Mouse (Mus musculus): ENCODE data around the gene Pkp1. TPM values are rescaled to one million over a fixed set of nuclear protein-coding genes. Genes with fewer than 3 reads are reported as not detected.

Pkp1 gene
- total RNA-seq, 2 experiments from 2014 or later, result not detected

DNA sequence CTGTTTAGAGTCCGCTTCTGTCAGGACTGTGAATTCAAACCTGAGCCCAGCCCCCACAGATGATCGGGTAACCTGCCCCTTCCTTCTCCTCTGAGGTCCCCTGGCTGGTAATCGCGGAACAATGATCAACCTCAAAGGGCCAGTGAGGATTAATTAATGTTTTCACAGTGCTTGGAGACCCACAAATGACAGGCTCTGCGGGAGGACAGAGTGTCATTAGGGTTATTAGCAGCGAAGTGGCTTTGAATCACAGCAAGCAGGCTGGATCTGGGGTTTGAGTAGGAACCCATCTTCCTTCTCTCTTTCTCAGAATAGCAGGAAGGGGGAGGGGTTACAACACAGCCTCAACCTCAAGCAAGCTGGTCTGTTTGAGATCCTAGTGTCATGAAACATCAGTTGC is 9.6 kb downstream of the Pkp1 start:
- no peak for DNase-seq (ENCODE audit: low spot score in 2 of 2)

DNA sequence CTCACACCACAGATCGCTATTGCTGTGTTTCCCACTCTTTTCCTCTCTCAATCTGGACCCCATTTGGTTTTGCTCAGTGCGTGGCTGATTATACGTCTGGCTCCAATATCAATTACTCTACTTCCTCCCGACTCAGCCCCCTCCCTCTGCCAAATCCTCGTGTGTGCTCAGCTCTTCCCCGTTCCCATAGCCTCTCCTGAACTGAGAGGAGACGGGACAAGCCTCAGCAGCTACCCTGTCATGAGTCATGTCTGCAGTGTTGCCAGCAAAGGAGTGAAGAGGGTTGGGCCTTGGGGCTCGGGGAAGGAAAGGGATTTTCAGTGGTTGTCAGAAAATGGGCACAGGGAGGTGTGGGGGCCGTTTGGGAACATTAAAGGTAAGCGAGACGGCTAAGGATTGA is 12.3 kb downstream of the Pkp1 start:
- no peak for DNase-seq (ENCODE audit: low spot score in 2 of 2)

- no peak for DNase-seq (ENCODE audit: low spot score in 2 of 2)
Measured at GRCm38 (mm10) chr1:135899991-135900515, 19.0 kb downstream of the Pkp1 start.

DNA sequence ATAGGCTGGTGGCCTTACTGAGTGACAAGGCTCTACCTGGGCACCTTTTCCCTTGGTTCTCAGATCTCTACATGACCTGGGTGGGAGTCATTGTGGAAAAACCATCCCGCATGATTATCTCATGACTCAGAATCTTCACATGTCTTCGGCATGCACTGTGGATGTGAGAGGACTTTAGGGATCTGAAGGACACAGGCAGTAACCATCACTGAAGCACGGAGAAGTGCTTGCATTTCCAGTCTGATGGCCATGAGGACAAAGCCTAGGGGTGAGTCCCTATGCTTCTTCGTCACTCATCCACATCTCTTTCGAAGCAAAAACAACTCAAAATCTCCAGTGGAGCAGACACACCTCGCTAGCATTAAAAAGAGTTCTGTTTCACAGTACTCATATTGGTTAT is 19.7 kb downstream of the Pkp1 start:
- DNase-seq (ENCODE audit: low spot score in 2 of 2), result no peak

- DNase-seq (ENCODE audit: low spot score in 2 of 2), result no peak
Measured at GRCm38 (mm10) chr1:135895367-135895766, 23.6 kb downstream of the Pkp1 start.

GRCm38 (mm10) chr1:135893377-135893776 is 25.6 kb downstream of the Pkp1 start:
- no peak for DNase-seq (ENCODE audit: low spot score in 2 of 2)

DNA sequence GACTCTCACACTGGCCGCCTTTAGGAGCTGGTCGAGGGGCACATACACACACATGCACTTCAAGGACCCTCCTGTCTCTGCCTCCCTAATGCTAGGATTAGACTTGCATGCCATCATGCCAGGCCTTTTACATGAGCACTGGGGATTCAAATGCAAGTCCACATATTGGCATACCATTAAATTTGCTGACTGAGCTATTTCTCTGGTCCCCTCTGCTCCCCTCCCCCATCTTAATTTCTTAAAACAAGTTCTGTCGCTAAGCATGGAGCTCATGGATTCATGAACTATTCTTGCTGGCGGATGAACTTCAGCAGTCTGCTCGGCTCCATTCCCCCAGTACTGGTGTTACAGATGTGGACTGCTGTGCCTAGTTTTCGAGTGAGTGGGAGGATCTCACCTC is 26.2 kb downstream of the Pkp1 start:
- DNase-seq (ENCODE audit: low spot score in 2 of 2), result no peak

DNA sequence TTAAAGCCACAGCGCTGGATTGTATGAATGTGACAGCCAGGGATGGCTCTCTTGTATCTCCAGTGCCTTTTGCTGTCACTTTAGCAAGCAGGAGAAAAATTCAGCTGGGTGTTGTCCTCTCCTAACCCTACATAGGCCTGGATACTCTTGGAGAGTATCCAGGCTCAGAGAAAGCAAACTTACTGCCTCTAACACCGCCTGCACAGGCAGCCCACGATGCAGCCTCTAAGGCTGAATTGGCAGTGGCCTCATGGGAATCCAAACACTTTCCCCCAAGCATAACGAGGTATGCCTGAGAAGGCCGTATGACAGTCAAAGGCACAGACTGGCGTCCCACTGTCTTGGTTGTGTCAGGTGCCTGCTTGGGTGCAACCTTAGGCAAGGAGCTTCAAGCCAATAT is 26.8 kb downstream of the Pkp1 start:
- DNase-seq (ENCODE audit: low spot score in 2 of 2), result no peak

- no peak for DNase-seq (ENCODE audit: low spot score in 2 of 2)
Measured at GRCm38 (mm10) chr1:135891424-135892216, 27.4 kb downstream of the Pkp1 start.

DNA sequence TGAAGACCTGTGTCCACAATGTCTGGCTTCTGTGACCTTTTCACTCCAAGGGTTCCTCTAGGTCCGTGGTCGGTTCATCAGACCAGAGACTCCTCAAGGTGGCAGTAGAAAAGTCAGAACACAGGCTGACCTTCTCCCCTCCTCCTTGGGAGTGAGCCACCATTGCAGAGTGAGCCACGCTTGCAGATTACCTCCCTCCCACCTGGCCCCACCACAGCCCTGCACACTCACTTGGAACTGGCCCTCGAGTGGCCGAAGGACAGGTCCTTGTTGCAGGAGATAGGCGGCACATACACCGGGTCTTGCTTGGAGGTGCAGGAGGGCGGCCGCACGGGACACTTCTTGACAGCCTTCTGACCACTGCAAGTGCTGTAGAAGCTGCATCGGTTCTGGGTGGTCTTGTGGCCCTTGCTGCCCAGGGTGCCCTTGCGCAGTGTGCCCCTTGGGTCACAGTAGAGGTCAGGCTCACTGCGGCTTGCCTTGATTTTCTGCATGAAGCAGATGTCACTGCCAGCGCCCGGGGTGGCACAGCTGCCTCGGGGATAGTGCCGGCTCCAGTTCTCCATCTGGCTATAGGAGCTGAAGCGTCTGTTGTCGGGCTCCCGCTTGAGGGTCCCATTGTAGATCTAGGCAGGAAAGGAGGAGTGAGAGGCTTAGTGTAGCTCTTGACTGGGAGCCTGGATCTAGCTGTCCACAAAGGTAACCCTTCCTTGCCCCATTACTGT is 29.4 kb downstream of the Pkp1 start:
- no peak for DNase-seq (ENCODE audit: low spot score in 2 of 2)

GRCm38 (mm10) chr1:135882385-135883109 is 36.5 kb downstream of the Pkp1 start:
- DNase-seq (ENCODE audit: low spot score in 2 of 2), result peak in 1 of 2 experiments; percentile 35

DNA sequence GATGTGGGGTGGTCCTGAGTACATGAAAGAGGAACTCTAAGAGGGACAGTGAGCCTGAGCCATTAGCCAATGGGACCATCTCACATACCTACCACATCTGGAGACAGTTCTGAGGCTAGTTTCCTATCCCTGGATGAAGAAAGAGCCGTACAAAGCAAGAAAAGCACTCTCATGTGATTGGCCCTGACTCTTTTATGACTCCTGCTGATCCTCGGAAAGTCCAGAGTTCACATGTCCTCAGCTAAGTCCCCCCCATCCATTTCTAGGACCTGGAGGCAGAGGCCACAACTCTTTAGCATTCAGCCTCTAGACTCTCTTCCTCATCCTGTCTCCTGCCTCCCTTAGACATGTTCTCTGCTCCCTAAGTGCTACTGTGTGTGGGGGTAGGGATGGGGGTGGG is 41.8 kb downstream of the Pkp1 start:
- DNase-seq (ENCODE audit: low spot score in 2 of 2), result no peak

DNA sequence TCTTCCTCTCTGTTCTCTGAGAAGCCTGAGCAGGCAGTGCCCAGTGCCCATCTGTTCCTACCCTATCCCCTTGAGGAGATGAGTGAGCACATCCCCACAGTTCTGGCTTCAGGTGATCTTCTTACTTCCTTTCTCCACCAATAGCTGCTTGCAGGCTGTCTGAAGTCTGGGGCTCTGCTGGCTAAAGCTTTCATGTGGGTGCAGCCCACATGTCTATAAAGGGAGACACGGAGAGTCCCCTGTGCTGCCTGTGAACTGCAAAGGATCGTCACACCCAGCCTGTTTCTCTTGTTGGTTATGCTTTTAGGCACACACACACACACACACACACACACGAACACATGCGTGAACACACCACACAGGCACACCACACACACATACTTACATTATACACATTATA is 46.0 kb downstream of the Pkp1 start:
- DNase-seq (ENCODE audit: low spot score in 2 of 2), result no peak

GRCm38 (mm10) chr1:135868570-135868969 is 50.4 kb downstream of the Pkp1 start:
- DNase-seq (ENCODE audit: low spot score in 2 of 2), result no peak

DNA sequence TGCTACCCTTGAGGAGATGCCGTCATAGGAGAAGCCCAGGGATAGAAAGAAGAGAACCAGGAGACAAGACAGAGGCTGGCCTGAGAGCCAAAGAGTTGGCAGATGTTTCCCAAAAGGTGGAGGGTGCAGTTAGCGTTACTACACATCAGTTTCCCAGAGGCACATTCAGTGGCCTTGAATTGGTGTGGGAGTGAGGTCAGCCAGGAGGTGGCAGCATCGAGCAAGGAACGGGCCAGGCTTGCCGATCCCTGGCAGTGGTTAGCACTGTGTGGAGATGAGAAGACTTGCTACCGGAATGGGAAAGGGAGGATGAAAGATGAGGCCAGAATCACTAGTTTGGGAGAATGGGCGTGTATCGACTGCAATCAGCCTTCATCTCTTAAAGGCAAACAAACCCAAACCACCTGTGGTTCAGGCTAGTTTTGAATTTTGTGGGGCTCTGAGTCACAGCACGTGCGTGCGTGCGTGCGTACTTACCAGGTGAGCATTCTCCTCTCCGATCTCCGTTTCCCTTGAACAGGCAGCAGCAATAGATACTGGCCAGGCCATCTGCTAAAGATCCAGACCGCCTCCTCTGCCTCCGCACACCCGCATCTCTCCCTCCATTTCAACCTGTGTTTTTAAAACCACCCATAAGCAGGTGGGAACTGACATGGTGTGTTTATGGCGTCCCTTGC is 53.4 kb downstream of the Pkp1 start:
- DNase-seq (ENCODE audit: low spot score in 2 of 2), result peak; percentile 61 to 76

DNA sequence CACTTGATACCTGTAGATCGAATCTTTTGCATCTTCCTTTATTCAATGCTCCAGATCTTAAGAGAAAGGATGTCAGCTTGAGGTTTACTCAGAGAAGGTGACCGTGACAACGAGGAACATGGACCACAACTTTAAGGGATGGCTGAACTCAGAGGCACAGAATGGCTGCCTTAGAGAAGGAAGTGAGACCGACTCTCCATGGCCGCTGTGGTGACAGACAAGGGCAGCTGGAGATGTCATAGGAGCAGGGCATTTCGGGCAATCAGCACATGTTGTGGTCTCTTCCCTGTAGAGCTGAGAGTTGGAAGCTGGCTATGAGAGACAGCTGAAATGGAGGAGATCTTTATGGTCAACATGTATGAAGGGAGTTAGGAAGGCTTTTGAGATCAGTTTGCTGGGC is 54.2 kb downstream of the Pkp1 start:
- no peak for DNase-seq (ENCODE audit: low spot score in 2 of 2)

DNA sequence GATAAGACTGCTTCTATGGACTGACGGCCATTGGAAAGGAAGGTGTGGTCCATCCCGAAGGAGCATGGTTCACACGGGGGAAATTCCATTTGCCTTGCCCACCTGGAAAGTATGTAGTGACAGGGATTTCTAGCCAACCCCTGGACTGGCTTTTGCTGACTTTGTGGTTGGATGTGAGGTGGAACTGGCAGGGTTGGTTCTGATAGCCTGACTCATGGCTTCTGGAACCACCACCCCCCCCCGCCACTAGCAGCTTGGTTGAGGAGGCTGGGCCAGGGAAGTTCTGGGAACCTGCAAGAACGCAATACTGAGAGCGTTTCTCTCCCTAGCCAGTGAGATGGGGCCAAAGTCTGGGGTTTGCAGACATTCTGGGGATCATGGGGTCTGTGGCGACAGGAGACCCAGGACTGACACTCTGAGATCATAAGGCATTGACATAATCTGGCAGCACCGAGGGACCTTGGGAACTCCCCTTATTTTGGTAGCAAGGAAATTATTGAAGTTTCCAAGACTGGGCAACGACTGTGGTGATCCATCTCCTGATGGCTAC is 55.1 kb downstream of the Pkp1 start:
- DNase-seq (ENCODE audit: low spot score in 2 of 2), result no peak

DNA sequence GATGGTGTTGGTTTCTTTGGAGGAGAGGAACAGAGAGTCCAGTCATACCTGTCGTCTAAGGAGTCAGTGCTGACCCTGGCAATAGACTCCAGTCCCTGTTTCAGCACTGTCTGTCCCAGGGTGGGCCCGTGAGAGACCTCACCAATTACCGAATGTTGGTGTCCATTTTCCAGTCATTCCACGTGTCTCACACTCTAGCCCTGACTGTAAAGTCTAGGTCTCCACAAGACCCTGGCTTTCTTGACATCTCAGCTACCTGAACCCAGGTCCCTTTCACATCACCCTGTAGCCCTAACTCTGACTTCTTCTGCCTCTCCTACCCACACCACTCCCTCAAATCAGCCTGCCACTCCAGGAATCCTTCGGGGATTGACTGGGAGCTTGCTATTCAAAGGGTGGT is 56.4 kb downstream of the Pkp1 start:
- no peak for DNase-seq (ENCODE audit: low spot score in 2 of 2)

DNA sequence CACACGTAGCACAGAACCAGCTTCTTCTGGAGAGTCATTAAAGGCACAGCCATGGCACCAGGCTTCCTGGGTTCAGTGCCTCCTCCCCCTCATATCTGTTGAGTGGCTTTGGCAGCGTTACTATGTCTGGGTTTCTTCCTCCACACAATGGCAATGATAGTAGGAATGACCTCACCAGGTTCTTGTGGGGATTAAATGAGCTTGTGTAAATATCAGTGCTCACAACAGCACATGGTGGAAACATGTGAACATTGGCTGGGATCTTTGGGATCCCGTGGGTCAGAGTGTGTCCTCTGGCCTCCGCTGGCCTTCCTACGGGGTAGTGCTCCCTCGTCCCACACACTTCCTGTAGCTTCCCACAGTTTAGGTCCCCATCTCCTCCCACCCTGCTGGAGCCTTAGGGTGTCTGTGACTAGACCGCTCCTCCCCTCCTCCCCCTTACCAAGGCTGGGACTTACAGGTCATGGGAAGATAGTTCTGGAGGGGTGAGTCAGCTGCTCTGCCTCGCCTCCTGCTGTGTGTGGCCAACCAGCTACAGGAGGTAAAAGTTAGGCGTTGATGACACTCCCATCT is 56.9 kb downstream of the Pkp1 start:
- DNase-seq (ENCODE audit: low spot score in 2 of 2), result no peak

DNA sequence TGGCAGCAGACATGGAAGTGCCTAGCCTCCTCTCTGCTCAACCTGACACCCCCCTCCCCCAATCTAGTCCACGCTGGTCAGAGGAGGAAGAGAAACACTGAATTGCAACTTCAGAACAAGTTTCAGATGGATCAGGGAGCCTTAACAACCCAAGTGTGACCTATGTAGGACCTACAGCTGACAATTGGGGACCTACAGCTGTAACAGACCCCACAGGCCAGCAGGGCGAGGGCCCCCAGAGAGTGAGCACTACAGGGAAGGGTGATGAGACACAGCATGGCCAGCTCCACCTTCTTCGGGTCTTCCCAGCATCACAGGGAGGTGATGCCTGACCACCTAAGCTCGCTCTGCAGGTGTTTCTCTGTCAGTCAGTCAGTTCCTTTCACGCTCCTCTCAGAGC is 57.9 kb downstream of the Pkp1 start:
- no peak for DNase-seq (ENCODE audit: low spot score in 2 of 2)

DNA sequence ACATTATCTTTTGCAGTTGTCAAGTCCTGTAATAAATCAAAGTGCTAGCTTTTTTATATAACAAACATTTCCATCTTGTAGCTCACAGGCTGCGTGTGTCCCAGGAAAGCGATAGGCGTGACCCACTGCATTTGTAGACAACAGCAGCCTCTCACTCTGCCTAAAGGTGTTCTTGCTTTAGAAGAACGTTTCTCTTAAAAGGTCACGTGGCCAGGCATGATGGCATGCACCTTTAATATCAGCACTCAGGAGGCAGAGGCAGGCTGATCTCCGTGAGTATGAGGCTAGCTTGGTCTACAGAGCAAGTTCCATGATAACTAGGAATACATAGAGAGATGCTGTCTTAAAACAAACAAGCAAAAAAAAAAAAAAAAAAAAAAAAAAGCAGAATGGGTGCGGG is 60.5 kb downstream of the Pkp1 start:
- no peak for DNase-seq (ENCODE audit: low spot score in 2 of 2)

Data from adrenal gland, postnatal 4 days (tissue).